Mouse (Mus musculus) activated CD4-positive, CD25-positive, alpha-beta regulatory T cell (primary cell): ENCODE measurements around the gene Ap4m1. TPM values are rescaled to one million over a fixed set of nuclear protein-coding genes. Genes with fewer than 3 reads are reported as not detected.

Source experiments
- polyA plus RNA-seq, 2 experiments: library from polyadenylated mRNA; unstranded; fragments of 100-300 nt; shearing (Covaris generic); gene quantifications; one replicate each; pipeline ENCODE4 v1.2.1; 2017

Gene Ap4m1
- 10 to 100 TPM in 1 of 2 experiments, 1 to 10 TPM in 1; 4.1 to 11.6 TPM for polyA plus RNA-seq

DNA sequence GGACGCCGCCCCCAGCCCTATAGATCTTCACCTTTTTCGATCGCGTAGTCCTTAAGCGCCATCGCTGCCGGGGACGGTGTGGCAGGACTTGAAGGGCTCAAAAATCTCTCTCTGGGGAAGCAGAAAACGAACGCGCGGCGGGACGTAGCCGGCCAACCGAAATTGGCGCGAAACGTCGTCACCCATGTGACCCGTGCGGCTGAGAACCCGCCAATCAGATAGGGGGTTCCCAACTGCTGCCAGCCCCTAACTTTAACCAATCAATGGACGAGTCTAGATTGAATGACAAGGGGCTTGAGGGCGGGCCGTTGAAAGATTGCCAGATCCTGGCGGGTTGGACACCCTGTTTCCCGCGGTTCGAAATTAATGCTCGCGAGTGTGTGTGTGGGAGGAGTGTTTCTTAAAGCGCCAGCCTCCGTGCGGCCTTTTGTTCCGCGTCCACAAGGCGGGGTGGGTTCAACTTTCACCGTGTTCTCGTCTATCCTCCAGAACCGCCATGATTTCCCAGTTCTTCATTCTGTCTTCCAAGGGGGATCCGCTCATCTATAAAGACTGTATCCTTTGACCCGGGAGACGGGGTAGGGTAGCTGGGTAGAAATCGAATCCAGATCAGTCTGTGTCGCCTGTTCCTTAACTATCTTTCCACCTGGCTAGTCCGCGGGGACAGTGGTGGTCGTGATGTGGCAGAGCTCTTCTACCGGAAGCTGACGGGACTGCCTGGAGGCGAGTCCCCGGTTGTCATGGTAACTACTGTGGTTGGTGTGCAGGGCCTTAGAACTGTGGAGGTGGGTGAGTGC, at the start of gene Ap4m1, which contains the start of gene Mcm7:
Gene Ap4m1, plus strand, starts transcription at position 308 of the 797 bp plus-strand sequence.
Gene Mcm7, minus strand, starts transcription at position 728 of the 797 bp plus-strand sequence.

DNA sequence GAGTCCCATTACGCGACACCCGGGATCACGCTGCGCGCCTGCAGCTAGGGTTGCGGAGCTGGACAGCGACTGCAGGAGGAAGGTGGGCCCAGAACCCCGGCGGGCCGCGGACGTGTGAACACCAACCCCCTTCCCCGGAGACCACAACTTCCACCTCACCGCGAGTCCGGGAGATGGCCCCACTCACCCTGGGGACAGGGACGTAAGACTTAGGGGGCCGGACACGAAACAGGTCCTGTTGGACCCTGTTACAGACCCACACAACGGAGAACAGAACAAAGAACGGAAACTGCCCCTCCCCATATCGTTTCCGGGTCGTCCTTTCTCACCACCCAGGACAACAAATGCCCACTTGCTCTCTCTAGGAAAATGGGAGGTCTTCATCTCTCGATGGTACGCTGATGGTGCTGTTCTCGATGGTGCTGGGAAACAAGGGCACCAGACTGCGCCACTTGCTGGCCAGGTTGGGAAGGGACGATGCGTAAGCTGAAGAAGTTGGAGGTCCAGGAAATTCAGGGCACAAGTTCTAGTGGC, 16.3 kb upstream of the Ap4m1 start, which contains the start of gene Zfp113:
Gene Zfp113, minus strand, starts transcription at position 302 of the 534 bp plus-strand sequence.

DNA sequence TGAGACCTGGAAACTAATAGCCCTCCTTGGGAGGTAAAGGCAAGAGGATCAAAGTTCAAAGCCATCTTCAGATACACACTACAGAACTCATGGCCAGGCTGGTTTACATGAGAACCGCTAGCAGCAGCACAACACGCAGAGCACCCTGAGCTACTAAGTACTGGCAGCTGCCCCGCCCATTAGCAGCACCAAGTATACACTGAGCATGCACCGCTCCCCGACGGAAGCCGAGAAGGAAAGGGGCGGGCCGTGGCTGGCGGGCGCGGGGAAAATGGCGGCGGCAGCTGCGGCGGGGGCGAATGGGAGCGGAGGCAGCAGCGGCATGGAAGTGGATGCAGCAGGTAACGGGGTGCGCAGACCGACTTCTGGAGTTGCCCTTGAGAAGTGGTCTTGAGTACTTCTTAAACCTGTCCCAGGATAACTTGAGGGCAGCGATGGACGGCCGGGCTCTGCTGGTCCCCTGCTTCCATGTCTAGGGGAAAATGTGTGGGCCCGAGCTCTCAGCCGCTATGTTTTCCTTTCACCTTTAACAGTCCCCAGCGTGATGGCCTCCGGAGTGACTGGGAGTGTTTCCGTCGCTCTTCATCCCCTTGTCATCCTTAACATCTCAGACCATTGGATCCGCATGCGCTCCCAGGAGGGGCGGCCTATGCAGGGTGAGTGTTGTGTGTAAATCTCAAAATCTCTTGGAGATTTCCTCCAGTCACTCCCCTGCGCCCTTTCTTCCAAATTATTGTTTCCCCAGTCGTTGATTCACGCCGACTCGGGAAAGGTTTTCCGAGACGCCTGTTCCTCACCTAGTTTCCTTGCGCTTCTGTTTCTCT, 10.7 kb upstream of the Ap4m1 start, which contains the start of gene Cops6:
Gene Cops6, plus strand, starts transcription at position 230 of the 824 bp plus-strand sequence.

DNA sequence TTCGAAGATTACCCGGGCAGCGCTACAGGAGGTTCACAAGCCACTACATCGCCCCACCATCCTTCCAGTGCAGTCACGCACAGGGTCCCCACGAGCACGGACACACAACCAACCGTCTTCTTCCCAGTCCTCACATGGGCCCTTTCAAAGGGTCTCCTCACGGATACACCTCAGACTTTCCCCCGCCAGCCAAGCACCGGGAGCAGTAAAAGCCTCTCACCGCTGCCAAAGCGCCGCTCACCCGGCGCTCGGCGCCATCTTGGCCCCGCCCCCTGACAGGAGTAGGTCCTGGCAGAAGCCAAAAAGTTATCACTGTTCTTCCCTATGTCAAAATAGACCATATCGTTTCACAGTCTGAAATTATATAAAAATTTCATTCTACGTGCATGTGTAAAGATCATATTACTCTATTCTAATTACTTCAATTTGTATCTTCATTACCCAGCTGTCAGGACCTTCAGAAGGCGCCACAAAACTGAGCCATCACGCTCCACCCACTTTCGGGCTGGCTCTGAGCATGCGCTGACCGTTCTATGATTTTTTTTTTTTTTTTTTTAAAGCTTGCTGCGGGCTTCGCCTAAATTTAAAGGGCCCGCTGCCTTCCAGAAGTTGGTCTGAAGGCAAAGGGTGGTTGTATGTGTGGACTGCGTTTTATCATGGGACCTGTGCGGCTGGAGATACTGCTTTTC, 15.3 kb downstream of the Ap4m1 start, which contains the start of the genes Taf6 and Cnpy4:
Gene Taf6, minus strand, starts transcription at position 502 of the 689 bp plus-strand sequence.
Gene Cnpy4, plus strand, starts transcription at position 536 of the 689 bp plus-strand sequence.

DNA sequence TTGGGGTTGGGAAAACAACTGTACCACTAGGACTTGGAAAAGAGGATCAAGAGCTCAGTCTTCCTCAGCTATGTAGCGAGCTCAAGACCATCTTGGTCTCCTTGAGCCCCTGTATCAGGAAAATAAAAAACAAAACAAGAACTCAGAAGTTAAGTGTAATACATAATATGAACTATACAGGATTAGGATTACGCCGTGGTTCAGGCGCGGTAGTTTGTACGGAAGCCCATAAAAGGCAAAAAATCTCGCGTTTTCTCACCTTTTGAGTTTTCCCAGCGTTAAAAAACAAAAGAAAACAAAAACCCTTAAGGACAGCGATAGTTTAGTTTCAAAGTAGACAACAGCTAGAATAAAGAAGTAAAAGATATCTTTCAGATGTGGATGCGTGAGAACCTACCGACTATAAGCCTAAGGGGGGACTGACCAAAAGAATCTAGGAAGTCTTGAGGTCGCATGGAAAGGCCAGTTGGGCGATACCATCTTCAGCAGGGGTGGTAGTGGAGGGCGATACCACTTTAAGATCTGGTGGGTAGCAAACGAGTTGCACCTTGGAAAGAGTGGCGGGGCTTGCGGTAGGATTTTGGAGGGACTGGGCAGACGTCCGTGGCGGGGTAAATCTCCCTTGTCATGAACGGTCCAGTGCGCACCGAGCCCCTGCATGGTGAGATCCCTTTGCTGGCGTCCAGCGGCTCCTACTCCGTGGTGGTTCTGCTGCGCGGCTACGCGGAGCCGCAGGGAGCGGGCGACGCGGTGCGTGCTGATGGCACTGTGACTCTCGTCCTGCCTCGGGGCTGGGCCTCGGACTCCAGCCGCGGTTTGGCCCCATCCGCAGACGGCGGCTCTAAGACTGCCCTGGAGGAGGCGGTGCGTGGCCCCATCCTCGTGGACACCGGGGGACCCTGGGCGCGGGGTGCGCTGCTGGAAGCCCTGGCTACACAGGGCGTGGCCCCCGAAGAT, 22.2 kb downstream of the Ap4m1 start, which contains the start of gene Mblac1:
Gene Mblac1, plus strand, starts transcription at position 544 of the 957 bp plus-strand sequence.

DNA sequence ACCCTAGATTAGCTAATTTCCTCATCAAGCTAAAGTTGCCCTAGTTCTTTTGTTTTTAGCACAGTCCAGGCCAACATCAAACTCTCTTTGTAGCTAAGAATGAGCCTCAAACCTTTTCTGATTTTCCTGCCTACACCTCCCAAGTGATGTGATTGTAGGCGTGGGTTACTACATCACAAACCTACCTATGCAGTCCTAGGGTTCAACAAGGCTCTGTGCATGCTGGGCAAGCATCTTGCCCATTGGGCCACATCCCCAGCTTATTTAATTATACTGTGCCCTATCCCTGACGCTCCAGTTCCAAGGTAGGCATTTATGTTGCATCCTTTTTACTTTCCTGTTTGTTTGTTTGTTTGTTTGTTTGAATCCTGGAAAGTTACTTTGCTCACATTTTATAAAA, 53.9 kb downstream of the Ap4m1 start, which contains the start of gene Nxpe5:
Gene Nxpe5, plus strand, starts transcription at position 199 of the 400 bp plus-strand sequence.

Other genes with a start within 250 kb of the Ap4m1 start
- gene Gjc3, start 208.9 kb upstream of the Ap4m1 start, polyA plus RNA-seq, result under 1 TPM in 1 of 2 experiments, not detected in 1; 0.06 TPM
- gene Azgp1, start 190.5 kb upstream of the Ap4m1 start, polyA plus RNA-seq, result not detected
- gene Smok3a, start 150.7 kb upstream of the Ap4m1 start, polyA plus RNA-seq, result under 1 TPM in 1 of 2 experiments, not detected in 1; 0.10 TPM
- gene Smok3b, start 150.6 kb upstream of the Ap4m1 start, polyA plus RNA-seq, result under 1 TPM in 1 of 2 experiments, not detected in 1; 0.50 TPM
- gene Smok3c, start 118.8 kb upstream of the Ap4m1 start, polyA plus RNA-seq, result under 1 TPM in 1 of 2 experiments, not detected in 1; 0.20 TPM
- 10 to 100 TPM; 13.7 to 15.0 TPM for gene Zkscan1, start 86.9 kb upstream of the Ap4m1 start, polyA plus RNA-seq
- gene Zscan21, start 55.1 kb upstream of the Ap4m1 start, polyA plus RNA-seq, result 10 to 100 TPM; 25.9 to 26.6 TPM
- 10 to 100 TPM; 13.8 to 18.1 TPM for gene Zfp113, start 16.3 kb upstream of the Ap4m1 start, polyA plus RNA-seq
- gene Cops6, start 10.9 kb upstream of the Ap4m1 start, polyA plus RNA-seq, result 100 to 1,000 TPM; 201 to 238 TPM
- gene Mcm7, start 420 bp downstream of the Ap4m1 start, polyA plus RNA-seq, result 10 to 100 TPM; 79.6 to 79.8 TPM
- 10 to 100 TPM; 34.4 to 42.4 TPM for gene Taf6, start 15.4 kb downstream of the Ap4m1 start, polyA plus RNA-seq
- gene Cnpy4, start 15.5 kb downstream of the Ap4m1 start, polyA plus RNA-seq, result 10 to 100 TPM; 13.7 to 14.6 TPM
- 1 to 10 TPM; 1.1 to 2.5 TPM for gene Mblac1, start 22.3 kb downstream of the Ap4m1 start, polyA plus RNA-seq
- gene Nxpe5, start 53.9 kb downstream of the Ap4m1 start, polyA plus RNA-seq, result under 1 TPM; 0.06 to 0.86 TPM
- 100 to 1,000 TPM in 1 of 2 experiments, 10 to 100 TPM in 1; 81.7 to 117 TPM for gene Lamtor4, start 83.5 kb downstream of the Ap4m1 start, polyA plus RNA-seq
- 10 to 100 TPM; 20.7 to 48.2 TPM for gene BC037034, start 92.0 kb downstream of the Ap4m1 start, polyA plus RNA-seq
- under 1 TPM; 0.28 to 0.37 TPM for gene Gal3st4, start 100.8 kb downstream of the Ap4m1 start, polyA plus RNA-seq
- under 1 TPM in 1 of 2 experiments, not detected in 1; 0.28 TPM for gene Gm43720, start 108.0 kb downstream of the Ap4m1 start, polyA plus RNA-seq
- 1 to 10 TPM in 1 of 2 experiments, under 1 TPM in 1; 0.82 to 1.3 TPM for gene Gpc2, start 108.0 kb downstream of the Ap4m1 start, polyA plus RNA-seq
- 1 to 10 TPM in 1 of 2 experiments, under 1 TPM in 1; 0.85 to 3.1 TPM for gene Stag3, start 108.2 kb downstream of the Ap4m1 start, polyA plus RNA-seq
- 10 to 100 TPM in 1 of 2 experiments, 1 to 10 TPM in 1; 2.5 to 37.9 TPM for gene Pvrig, start 170.0 kb downstream of the Ap4m1 start, polyA plus RNA-seq